Mouse (Mus musculus) midbrain, postnatal 0 days (tissue): ENCODE results near the gene Crtc1. TPM values are rescaled to one million over a fixed set of nuclear protein-coding genes. Genes with fewer than 3 reads are reported as not detected.

Source experiments
- ATAC-seq: fragments of 200-750 bp; cut with Nextera tagmentation; 2 replicates; pipeline ENCODE4 v1.8.0; 2017; ENCODE audit warnings: moderate number of reproducible peaks, mild to moderate bottlenecking, moderate TSS enrichment, moderate library complexity; ENCODE audit not compliant: low FRiP score
- DNase-seq: peaks from one replicate; pipeline ENCODE4 v3.0.0-alpha.2; 2015; ENCODE audit warnings: low spot score
- H3K27ac ChIP-seq: fragments of 300-500 bp; sonication (generic); 2 replicates; pipeline ENCODE4 v1.5.1; 2014; ENCODE audit warnings: low read depth, mild to moderate bottlenecking, low read length, mixed read lengths
- H3K27me3 ChIP-seq: fragments of 300-500 bp; sonication (generic); 2 replicates; pipeline ENCODE4 v1.6.1; 2014; ENCODE audit warnings: low read length, control low read depth, mixed read lengths; ENCODE audit not compliant: insufficient read depth
- H3K36me3 ChIP-seq: fragments of 300-500 bp; sonication (generic); 2 replicates; pipeline ENCODE4 v1.6.1; 2014; ENCODE audit warnings: low read length, control low read depth, mixed read lengths; ENCODE audit not compliant: insufficient read depth
- H3K4me1 ChIP-seq: fragments of 300-500 bp; sonication (generic); 2 replicates; pipeline ENCODE4 v1.6.1; 2014; ENCODE audit warnings: mild to moderate bottlenecking, control low read depth, antibody characterized with exemption, low read length, mixed read lengths; ENCODE audit not compliant: insufficient read depth
- H3K4me2 ChIP-seq: fragments of 300-500 bp; sonication (generic); 2 replicates; pipeline ENCODE4 v1.6.1; 2014; ENCODE audit warnings: low read depth, mild to moderate bottlenecking, low read length, mixed read lengths; ENCODE audit not compliant: poor library complexity, severe bottlenecking
- H3K4me3 ChIP-seq: fragments of 300-500 bp; sonication (generic); 2 replicates; pipeline ENCODE4 v1.5.1; 2014; ENCODE audit warnings: low read depth, mild to moderate bottlenecking, low read length, moderate library complexity
- H3K9ac ChIP-seq: fragments of 300-500 bp; sonication (generic); replicated peaks from 2 replicates; pipeline ENCODE4 v1.6.1; 2014; ENCODE audit warnings: mild to moderate bottlenecking, low read length, moderate library complexity, mixed read lengths; ENCODE audit not compliant: poor library complexity, severe bottlenecking
- H3K9me3 ChIP-seq: fragments of 300-500 bp; sonication (generic); 2 replicates; pipeline ENCODE4 v1.6.1; 2016; ENCODE audit warnings: low read length, control low read depth
- CTCF ChIP-seq: IDR thresholded peaks from 2 replicates; pipeline ENCODE4 v1.5.1; 2016; ENCODE audit warnings: antibody characterized with exemption, mild to moderate bottlenecking
- WGBS: fragments of 180-500 bp; shearing (Covaris S2); extraction: QIAGEN DNeasy Blood & Tissue Kit; methylation state at CpG from one replicate; pipeline ENCODE4 v1.1.7; 2014; 5-methylcytosine and 5-hydroxymethylcytosine counted together
- polyA plus RNA-seq: library from polyadenylated mRNA; unstranded; fragments of >200 nt; fragmentation: Nextera tagmentation; extraction: Ambion mirVana; gene quantifications from 2 replicates; pipeline ENCODE4 v1.2.1, GENCODE M21; 2015
- total RNA-seq: library from RNA; depleted of rRNA; stranded (reverse); fragments of >200 nt; gene quantifications from 2 replicates; pipeline ENCODE4 v1.2.3, GENCODE M21; 2014; rRNA removed

Gene Crtc1
- total and polyA plus RNA-seq, 2 experiments from 2014 or later: 47.8 to 56.3 TPM

- Histone ChIP-seq H3K27ac (no peak overlapping the region), H3K27me3 (no peaks in the 10 kb centered on the region), H3K9ac (no peak overlapping the region), H3K9me3 (no peaks in the 10 kb centered on the region), H3K4me2 (no peak overlapping the region), H3K4me1 (no peaks in the 10 kb centered on the region), H3K36me3 (peaks cover 53% of the 10 kb centered on the region), H3K4me3 (no peak overlapping the region)
- DNase-seq: no peak
- no peak for TF ChIP-seq CTCF
- no peak for ATAC-seq
- 87% methylated on average over 7 of the region's 7 CpGs for WGBS
These were observed 96.3 kb downstream of the Crtc1 start for GRCm38 (mm10) chr8:70343076-70343475.

DNA sequence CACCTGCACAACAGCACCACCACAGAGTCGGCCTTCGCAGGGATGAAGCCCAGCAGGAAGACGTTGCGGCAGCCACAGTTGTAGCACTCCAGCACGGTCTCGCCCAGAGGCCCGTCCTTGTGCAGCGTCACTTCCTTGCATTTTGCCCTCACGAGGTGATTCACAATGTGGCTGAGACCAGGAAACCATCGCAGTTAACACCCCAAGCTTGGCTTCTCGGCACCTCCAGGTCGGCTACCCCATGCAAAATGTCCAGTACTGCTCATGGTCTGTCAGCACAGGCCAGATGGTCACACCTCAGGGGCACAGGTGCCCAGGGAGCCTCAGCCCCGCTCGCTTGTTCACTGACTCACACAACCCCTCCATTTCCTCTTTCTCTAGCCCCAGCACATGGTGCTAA, 97.4 kb downstream of the Crtc1 start:
- Histone ChIP-seq H3K4me1 (no peaks in the 10 kb centered on the region), H3K27ac (no peak overlapping the region), H3K4me3 (no peak overlapping the region), H3K9ac (no peak overlapping the region), H3K4me2 (no peak overlapping the region), H3K27me3 (no peaks in the 10 kb centered on the region), H3K9me3 (no peaks in the 10 kb centered on the region), H3K36me3 (peaks cover 64% of the 10 kb centered on the region)
- WGBS: 93% methylated on average over 14 of the region's 14 CpGs
- DNase-seq: no peak
- no peak for ATAC-seq
- no peak for TF ChIP-seq CTCF

DNA sequence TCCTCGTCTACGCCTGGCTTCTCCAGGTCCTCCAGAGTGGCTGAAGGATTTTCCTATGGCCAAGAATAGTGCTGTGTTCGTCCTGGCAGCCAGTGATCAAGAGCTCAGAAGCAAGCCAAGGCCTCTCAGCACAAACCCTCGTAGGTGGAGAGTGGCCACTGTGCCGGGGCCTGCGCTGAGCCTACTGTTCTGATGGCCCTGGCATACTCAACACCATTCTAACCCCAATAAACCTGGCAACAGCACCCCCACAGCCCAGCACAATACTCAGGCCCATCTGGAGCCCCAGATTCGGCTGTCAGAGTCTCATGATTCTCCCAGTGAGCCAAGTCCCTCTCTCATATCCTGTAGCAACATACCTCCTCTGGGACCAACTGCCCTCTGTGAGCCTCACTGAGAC, 98.7 kb downstream of the Crtc1 start:
- Histone ChIP-seq H3K4me3 (no peak overlapping the region), H3K27me3 (no peaks in the 10 kb centered on the region), H3K4me2 (no peak overlapping the region), H3K36me3 (peaks cover 77% of the 10 kb centered on the region), H3K4me1 (no peaks in the 10 kb centered on the region), H3K9me3 (no peaks in the 10 kb centered on the region), H3K9ac (no peak overlapping the region), H3K27ac (no peak overlapping the region)
- DNase-seq (no peak), ATAC-seq (no peak)
- 93% methylated on average over 7 of the region's 7 CpGs for WGBS
- no peak for TF ChIP-seq CTCF

- Histone ChIP-seq H3K27ac (no peak overlapping the region), H3K4me1 (no peaks in the 10 kb centered on the region), H3K9me3 (no peaks in the 10 kb centered on the region), H3K4me2 (no peak overlapping the region), H3K9ac (no peak overlapping the region), H3K36me3 (peaks cover 94% of the 10 kb centered on the region), H3K4me3 (no peak overlapping the region), H3K27me3 (no peaks in the 10 kb centered on the region)
- DNase-seq: no peak
- TF ChIP-seq CTCF: no peak
- WGBS: 95% methylated on average over 7 of the region's 7 CpGs
- no peak for ATAC-seq
These were observed 100.4 kb downstream of the Crtc1 start for GRCm38 (mm10) chr8:70338931-70339330.

DNA sequence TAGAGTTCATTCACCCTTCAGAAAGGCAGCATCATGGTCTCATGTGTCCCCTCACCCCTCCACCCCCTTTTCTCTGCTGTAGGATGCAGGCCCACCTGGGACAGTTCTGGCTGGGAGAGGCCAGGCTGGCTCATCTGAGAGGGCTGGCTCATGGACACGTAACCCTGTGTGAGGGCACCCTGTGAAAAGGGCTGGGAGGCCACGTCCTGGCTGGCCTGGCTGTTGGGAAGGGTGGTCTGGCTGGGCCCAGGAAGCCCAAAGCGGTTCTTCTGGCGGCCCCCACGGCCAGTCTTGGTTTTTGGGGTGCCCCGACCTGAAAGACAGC, 106.5 kb downstream of the Crtc1 start:
- ATAC-seq (no peak), DNase-seq (no peak)
- Histone ChIP-seq H3K36me3 (peaks cover 76% of the 10 kb centered on the region), H3K9me3 (no peaks in the 10 kb centered on the region), H3K27me3 (no peaks in the 10 kb centered on the region), H3K4me3 (no peak overlapping the region), H3K4me2 (no peak overlapping the region), H3K4me1 (0 out of 2 replicates have a peak, but pooled peaks cover 3% of the 10 kb centered on the region), H3K27ac (no peak overlapping the region), H3K9ac (no peak overlapping the region)
- no peak for TF ChIP-seq CTCF
- WGBS: 96% methylated on average over 6 of the region's 6 CpGs

Other genes starting within 250 kb of the Crtc1 start
- 15.1 and 18.0 TPM in 2 replicates for gene Slc25a42, start 227.3 kb downstream of the Crtc1 start, total RNA-seq
- 9.2 and 9.3 TPM in 2 replicates for gene Slc25a42, start 227.3 kb downstream of the Crtc1 start, polyA plus RNA-seq
- gene Sugp2, start 205.4 kb downstream of the Crtc1 start, total RNA-seq: 139 and 150 TPM in 2 replicates
- gene Sugp2, start 205.4 kb downstream of the Crtc1 start, polyA plus RNA-seq: 71.7 and 75.7 TPM in 2 replicates
- 112 and 119 TPM in 2 replicates for gene Armc6, start 205.1 kb downstream of the Crtc1 start, total RNA-seq
- 116 and 121 TPM in 2 replicates for gene Armc6, start 205.1 kb downstream of the Crtc1 start, polyA plus RNA-seq
- gene Homer3, start 156.8 kb downstream of the Crtc1 start, total RNA-seq: 36.4 and 49.7 TPM in 2 replicates
- 13.8 and 18.3 TPM in 2 replicates for gene Homer3, start 156.8 kb downstream of the Crtc1 start, polyA plus RNA-seq
- gene Ddx49, start 137.1 kb downstream of the Crtc1 start, total RNA-seq: 43.6 and 46.3 TPM in 2 replicates
- 41.2 and 47.0 TPM in 2 replicates for gene Ddx49, start 137.1 kb downstream of the Crtc1 start, polyA plus RNA-seq
- gene Cope, start 137.1 kb downstream of the Crtc1 start, total RNA-seq: 97.1 and 106 TPM in 2 replicates
- gene Cope, start 137.1 kb downstream of the Crtc1 start, polyA plus RNA-seq: 264 and 291 TPM in 2 replicates
- gene Cers1, start 123.8 kb downstream of the Crtc1 start, total RNA-seq: 65.1 and 86.5 TPM in 2 replicates
- gene Cers1, start 123.8 kb downstream of the Crtc1 start, polyA plus RNA-seq: 47.9 and 51.3 TPM in 2 replicates
- gene Gdf1, start 109.8 kb downstream of the Crtc1 start, total RNA-seq: not detected in 2 replicates
- 4.8 and 5.3 TPM in 2 replicates for gene Gdf1, start 109.8 kb downstream of the Crtc1 start, polyA plus RNA-seq
- 39.6 and 45.4 TPM in 2 replicates for gene Upf1, start 86.3 kb downstream of the Crtc1 start, total RNA-seq
- gene Upf1, start 86.3 kb downstream of the Crtc1 start, polyA plus RNA-seq: 9.1 and 9.7 TPM in 2 replicates
- gene Comp, start 66.0 kb downstream of the Crtc1 start, total RNA-seq: 0.19 and 0.49 TPM in 2 replicates
- gene Comp, start 66.0 kb downstream of the Crtc1 start, polyA plus RNA-seq: 0.38 and 0.77 TPM in 2 replicates
- 48.9 and 51.0 TPM in 2 replicates for gene Klhl26, start 37.4 kb upstream of the Crtc1 start, total RNA-seq
- 39.4 TPM in 2 replicates for gene Klhl26, start 37.4 kb upstream of the Crtc1 start, polyA plus RNA-seq
- gene Tmem59l, start 47.8 kb upstream of the Crtc1 start, total RNA-seq: 168 and 206 TPM in 2 replicates
- 203 and 226 TPM in 2 replicates for gene Tmem59l, start 47.8 kb upstream of the Crtc1 start, polyA plus RNA-seq
- 4.1 and 4.3 TPM in 2 replicates for gene Crlf1, start 53.6 kb upstream of the Crtc1 start, total RNA-seq
- gene Crlf1, start 53.6 kb upstream of the Crtc1 start, polyA plus RNA-seq: 9.4 and 10.9 TPM in 2 replicates
- 118 and 121 TPM in 2 replicates for gene Rex1bd, start 67.2 kb upstream of the Crtc1 start, total RNA-seq
- 198 and 212 TPM in 2 replicates for gene Rex1bd, start 67.2 kb upstream of the Crtc1 start, polyA plus RNA-seq
- 357 and 402 TPM in 2 replicates for gene Uba52, start 71.2 kb upstream of the Crtc1 start, total RNA-seq
- 721 and 736 TPM in 2 replicates for gene Uba52, start 71.2 kb upstream of the Crtc1 start, polyA plus RNA-seq
- gene Fkbp8, start 88.1 kb upstream of the Crtc1 start, total RNA-seq: 490 and 533 TPM in 2 replicates
- 351 and 386 TPM in 2 replicates for gene Fkbp8, start 88.1 kb upstream of the Crtc1 start, polyA plus RNA-seq
- 36.3 and 38.2 TPM in 2 replicates for gene Kxd1, start 88.4 kb upstream of the Crtc1 start, total RNA-seq
- 53.1 and 55.8 TPM in 2 replicates for gene Kxd1, start 88.4 kb upstream of the Crtc1 start, polyA plus RNA-seq
- 10.2 and 14.1 TPM in 2 replicates for gene Ell, start 99.9 kb upstream of the Crtc1 start, total RNA-seq
- gene Ell, start 99.9 kb upstream of the Crtc1 start, polyA plus RNA-seq: 12.6 and 13.2 TPM in 2 replicates
- 176 and 180 TPM in 2 replicates for gene Isyna1, start 154.8 kb upstream of the Crtc1 start, total RNA-seq
- gene Isyna1, start 154.8 kb upstream of the Crtc1 start, polyA plus RNA-seq: 140 and 146 TPM in 2 replicates
- 279 and 392 TPM in 2 replicates for gene Ssbp4, start 169.3 kb upstream of the Crtc1 start, total RNA-seq
- 230 and 247 TPM in 2 replicates for gene Ssbp4, start 169.3 kb upstream of the Crtc1 start, polyA plus RNA-seq
- gene Lrrc25, start 176.6 kb upstream of the Crtc1 start, total RNA-seq: 1.8 and 2.2 TPM in 2 replicates
- gene Lrrc25, start 176.6 kb upstream of the Crtc1 start, polyA plus RNA-seq: 0.74 and 1.4 TPM in 2 replicates
- 0.22 and 1.8 TPM in 2 replicates for gene Gdf15, start 192.9 kb upstream of the Crtc1 start, total RNA-seq
- 0.26 and 0.32 TPM in 2 replicates for gene Gdf15, start 192.9 kb upstream of the Crtc1 start, polyA plus RNA-seq
- gene Pgpep1, start 220.8 kb upstream of the Crtc1 start, total RNA-seq: 40.2 and 60.6 TPM in 2 replicates
- gene Pgpep1, start 220.8 kb upstream of the Crtc1 start, polyA plus RNA-seq: 37.6 and 50.6 TPM in 2 replicates
- gene Lsm4, start 233.7 kb upstream of the Crtc1 start, total RNA-seq: 140 and 312 TPM in 2 replicates
- 157 and 169 TPM in 2 replicates for gene Lsm4, start 233.7 kb upstream of the Crtc1 start, polyA plus RNA-seq